Mouse (Mus musculus): ENCODE measurements around the gene Ugt1a5. TPM values are rescaled to one million over a fixed set of nuclear protein-coding genes. Genes with fewer than 3 reads are reported as not detected.

Gene Ugt1a5
- polyA plus RNA-seq, 1 experiment from 2014 or later = not detected

DNA sequence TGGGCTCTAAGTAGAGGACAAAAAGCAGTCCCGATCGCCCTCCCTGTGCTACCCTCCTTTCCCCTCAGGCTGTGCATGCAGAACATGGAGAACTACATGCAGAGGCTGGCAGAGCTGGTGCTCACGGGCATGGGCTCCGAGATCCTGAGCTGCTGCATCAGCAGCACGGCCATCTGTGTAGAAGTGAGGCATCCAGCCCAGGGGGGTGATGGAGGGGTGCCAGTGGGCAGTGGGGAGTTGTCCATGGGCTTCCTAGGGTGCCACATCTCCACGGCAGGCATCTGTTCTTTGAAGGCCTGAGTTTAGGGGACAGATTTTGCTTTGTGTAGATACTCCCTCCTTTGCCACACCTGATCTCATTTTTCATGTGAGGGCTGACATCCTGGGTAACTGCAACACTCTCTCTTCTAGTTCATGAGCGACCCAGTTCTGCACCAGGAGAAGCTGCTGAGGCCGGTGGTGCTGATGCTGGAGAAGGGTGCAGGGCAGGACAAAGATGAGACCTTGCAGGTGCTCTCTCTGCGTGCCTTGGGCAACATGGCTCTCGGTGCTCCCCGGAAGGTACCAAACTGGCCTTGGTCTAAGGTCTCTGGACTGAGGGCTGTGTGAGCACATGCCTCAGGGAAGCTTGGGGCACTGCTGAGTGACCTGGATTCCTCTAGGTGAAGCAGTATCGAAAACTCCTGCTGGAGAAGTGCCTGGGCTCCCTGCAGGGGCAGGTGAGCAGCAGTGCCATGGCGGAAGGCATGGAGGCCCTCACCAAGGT, 90.4 kb downstream of the Ugt1a5 start:
- Histone ChIP-seq H3K27ac (no peak overlapping the region), H3K27me3 (ENCODE audit: low read depth, poor library complexity, severe bottlenecking) (no peaks in the 10 kb centered on the region), H3K9me3 (replicated peaks) (peaks cover 80% of the 10 kb centered on the region), H3K4me3 (no peak overlapping the region), H3K36me3 (peaks cover 18% of the 10 kb centered on the region), H3K4me1 (no peaks in the 10 kb centered on the region)
- no peak for DNase-seq (ENCODE audit: low spot score)
- WGBS = 82% methylated on average over 13 of the region's 13 CpGs

DNA sequence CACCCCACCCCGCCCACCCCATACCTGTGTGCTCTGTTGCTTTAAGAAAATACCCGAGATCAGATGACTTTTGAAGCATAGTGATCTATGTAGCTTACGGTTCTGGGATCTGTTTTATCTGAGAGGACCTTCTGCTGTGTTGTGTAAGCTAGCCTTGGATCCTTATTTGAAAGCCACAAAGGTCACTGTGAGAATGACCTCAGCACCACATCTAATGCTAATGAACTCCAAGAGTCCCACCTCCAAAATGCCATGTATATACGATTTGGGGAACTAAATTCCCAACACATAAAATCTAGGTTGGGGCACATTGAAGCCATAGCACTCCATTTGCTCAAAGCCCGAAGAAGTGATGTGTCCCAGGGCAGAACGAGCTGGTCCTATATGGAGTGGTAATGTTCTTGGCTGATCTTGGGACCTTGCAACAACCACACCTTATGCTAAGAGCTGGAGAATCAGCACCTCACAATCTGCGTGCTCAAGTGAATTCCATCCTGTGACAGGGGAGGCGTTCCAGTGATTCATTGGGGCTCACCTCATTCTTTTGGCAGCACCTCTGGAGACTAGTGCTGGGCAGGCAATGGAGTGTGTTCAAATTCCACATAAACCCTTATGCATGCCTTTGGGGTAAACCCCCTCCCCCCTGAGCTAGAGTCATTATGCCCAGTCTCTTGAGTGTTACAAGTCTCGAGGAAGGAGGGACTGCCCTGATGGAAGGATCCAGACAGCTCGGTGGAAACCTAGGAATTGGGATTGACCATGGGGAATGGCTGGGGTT, 91.3 kb downstream of the Ugt1a5 start:
- Histone ChIP-seq H3K4me1 (no peaks in the 10 kb centered on the region), H3K4me3 (no peak overlapping the region), H3K36me3 (peaks cover 27% of the 10 kb centered on the region), H3K27me3 (ENCODE audit: low read depth, poor library complexity, severe bottlenecking) (no peaks in the 10 kb centered on the region), H3K27ac (no peak overlapping the region), H3K9me3 (replicated peaks) (peaks cover 80% of the 10 kb centered on the region)
- whole genome bisulfite sequencing = 81% methylated on average over 10 of the region's 10 CpGs
- no peak for DNase-seq (ENCODE audit: low spot score)

DNA sequence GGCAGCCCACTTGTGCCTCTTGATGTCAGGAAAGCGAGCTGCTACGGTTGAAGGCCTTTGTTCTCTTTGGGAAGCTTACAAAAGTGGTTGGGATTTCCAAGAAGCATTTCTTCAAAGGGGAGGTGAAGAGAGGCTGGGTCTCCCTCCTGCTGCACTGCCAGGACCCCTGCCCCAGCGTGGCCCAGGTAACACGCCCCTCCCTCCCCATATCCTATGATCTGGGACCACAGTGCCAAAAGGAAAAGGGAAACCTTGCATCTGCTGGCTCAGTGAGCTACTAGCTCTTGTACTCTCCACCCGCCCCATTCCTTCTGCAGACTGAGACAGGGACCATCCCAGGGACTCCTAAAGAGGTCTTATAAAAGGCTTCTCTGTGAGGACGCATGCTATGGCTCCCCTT, 91.9 kb downstream of the Ugt1a5 start:
- Histone ChIP-seq H3K27ac (no peak overlapping the region), H3K4me3 (no peak overlapping the region), H3K36me3 (peaks cover 33% of the 10 kb centered on the region), H3K27me3 (ENCODE audit: low read depth, poor library complexity, severe bottlenecking) (no peaks in the 10 kb centered on the region), H3K4me1 (no peaks in the 10 kb centered on the region), H3K9me3 (replicated peaks) (peaks cover 74% of the 10 kb centered on the region)
- 82% methylated on average over 6 of the region's 6 CpGs for WGBS
- DNase-seq (ENCODE audit: low spot score) = no peak

DNA sequence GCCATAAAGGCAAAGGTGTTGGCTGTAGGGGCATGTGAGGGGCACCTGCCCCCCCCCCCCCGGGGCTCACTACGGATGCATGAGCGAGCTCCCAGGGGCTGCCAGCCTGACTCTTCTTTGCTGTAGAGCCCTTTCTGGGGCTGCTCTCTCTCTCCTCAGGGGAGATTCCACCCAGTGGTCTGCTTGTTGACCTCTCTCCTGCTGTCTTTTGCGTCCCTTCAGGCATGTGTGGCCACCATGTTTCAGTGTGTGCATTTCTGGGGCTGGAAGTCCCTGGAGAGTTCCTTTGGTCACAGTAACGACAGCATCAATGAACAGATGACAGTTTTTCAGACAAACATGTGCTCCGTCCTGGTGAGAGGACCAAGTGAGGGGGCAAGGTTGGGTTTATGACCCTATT, 92.5 kb downstream of the Ugt1a5 start:
- no peak for DNase-seq (ENCODE audit: low spot score)
- Histone ChIP-seq H3K27me3 (ENCODE audit: low read depth, poor library complexity, severe bottlenecking) (no peaks in the 10 kb centered on the region), H3K4me3 (no peak overlapping the region), H3K4me1 (no peaks in the 10 kb centered on the region), H3K9me3 (replicated peaks) (peaks cover 68% of the 10 kb centered on the region), H3K36me3 (peaks cover 40% of the 10 kb centered on the region), H3K27ac (no peak overlapping the region)
- 71% methylated on average over 6 of the region's 6 CpGs for WGBS

DNA sequence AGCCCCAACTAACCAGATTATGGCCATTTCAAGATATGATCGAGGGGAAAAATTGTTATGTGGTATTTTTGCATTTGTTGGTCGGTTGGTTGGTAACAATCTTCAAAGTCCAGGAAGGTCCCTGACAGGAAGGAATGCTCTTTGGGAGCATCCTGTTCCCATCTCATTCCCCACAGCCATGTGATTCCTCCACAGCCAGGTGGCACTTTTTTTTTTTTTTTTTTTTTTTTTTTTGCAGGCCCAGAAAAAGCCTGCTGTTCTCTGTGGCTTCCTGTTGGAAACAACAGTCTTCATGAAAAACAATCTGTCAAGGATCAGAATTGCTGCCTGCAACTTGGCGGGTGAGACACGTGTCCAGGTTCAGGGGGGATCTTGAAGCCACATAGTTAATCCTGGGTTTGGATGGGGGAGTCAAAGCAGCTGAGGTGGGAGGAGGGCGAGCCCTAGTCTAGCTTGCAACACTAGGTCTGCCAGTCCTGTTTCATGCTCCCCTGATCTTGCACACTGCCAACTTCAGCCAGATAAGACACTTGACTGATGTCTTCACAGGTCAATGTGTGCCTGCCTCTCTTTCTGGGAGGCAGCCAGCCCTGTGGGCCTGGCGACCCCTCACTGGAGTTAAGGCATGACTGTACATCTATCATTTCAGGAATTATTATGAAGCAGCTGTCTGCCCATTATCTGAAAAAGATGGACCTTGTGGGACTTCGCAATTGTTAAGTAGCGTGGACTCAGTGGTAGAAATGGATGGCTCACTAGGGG, 93.2 kb downstream of the Ugt1a5 start:
- Histone ChIP-seq H3K27me3 (ENCODE audit: low read depth, poor library complexity, severe bottlenecking) (no peaks in the 10 kb centered on the region), H3K36me3 (peaks cover 47% of the 10 kb centered on the region), H3K9me3 (replicated peaks) (peaks cover 68% of the 10 kb centered on the region), H3K4me1 (no peaks in the 10 kb centered on the region), H3K4me3 (no peak overlapping the region), H3K27ac (no peak overlapping the region)
- WGBS = 80% methylated on average over 8 of the region's 8 CpGs
- DNase-seq (ENCODE audit: low spot score) = peak; percentile 68

DNA sequence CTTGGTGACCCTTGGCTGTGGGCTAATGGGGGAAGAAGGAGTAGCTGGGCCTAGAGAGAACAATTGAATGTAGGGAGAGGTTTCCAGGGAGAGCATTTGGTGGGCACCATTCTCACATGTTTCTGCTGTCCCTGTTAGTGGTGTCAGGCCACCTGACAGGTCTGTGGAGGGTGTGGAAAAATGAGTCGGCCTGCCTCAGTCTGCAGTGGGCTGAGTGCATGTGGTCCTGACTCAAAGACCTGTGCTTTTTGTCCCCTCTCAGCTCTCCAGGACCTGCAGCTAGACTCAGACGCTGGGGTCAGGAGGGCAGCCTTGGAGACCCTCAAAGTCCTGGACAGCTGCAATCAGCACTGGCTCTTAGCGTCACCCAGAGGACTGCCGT, 93.8 kb downstream of the Ugt1a5 start:
- Histone ChIP-seq H3K4me1 (no peaks in the 10 kb centered on the region), H3K27me3 (ENCODE audit: low read depth, poor library complexity, severe bottlenecking) (no peaks in the 10 kb centered on the region), H3K9me3 (replicated peaks) (peaks cover 63% of the 10 kb centered on the region), H3K4me3 (no peak overlapping the region), H3K27ac (no peak overlapping the region), H3K36me3 (peaks cover 53% of the 10 kb centered on the region)
- WGBS = 78% methylated on average over 4 of the region's 4 CpGs
- DNase-seq (ENCODE audit: low spot score) = no peak

DNA sequence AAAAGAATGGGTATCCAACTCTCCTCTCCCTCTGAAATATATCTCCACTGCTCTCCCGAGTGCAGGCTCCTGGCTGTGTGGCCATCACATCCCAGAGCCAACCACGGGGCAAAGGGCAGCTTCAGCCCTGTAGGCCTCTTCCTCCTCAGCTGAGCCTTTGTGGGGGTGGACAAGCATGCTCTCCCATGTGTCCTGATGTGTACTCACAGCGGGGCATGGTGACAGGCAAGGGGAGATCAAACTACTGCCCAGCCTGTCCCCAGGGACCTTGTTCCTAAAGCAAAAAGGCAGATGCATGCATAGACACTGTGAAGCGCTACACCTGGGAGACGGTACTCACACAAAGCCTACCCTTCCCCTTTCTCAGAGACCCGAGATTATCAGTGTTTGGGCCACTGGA, 94.3 kb downstream of the Ugt1a5 start:
- H3K27me3 ChIP-seq (ENCODE audit: low read depth, poor library complexity, severe bottlenecking) = no peaks in the 10 kb centered on the region
- H3K27ac ChIP-seq = no peak overlapping the region
- H3K36me3 ChIP-seq = peaks cover 58% of the 10 kb centered on the region
- no peaks in the 10 kb centered on the region for H3K4me1 ChIP-seq
- 86% methylated on average over 6 of the region's 6 CpGs for WGBS
- peaks cover 58% of the 10 kb centered on the region for H3K9me3 ChIP-seq (replicated peaks)
- no peak for DNase-seq (ENCODE audit: low spot score)
- H3K4me3 ChIP-seq = no peak overlapping the region

DNA sequence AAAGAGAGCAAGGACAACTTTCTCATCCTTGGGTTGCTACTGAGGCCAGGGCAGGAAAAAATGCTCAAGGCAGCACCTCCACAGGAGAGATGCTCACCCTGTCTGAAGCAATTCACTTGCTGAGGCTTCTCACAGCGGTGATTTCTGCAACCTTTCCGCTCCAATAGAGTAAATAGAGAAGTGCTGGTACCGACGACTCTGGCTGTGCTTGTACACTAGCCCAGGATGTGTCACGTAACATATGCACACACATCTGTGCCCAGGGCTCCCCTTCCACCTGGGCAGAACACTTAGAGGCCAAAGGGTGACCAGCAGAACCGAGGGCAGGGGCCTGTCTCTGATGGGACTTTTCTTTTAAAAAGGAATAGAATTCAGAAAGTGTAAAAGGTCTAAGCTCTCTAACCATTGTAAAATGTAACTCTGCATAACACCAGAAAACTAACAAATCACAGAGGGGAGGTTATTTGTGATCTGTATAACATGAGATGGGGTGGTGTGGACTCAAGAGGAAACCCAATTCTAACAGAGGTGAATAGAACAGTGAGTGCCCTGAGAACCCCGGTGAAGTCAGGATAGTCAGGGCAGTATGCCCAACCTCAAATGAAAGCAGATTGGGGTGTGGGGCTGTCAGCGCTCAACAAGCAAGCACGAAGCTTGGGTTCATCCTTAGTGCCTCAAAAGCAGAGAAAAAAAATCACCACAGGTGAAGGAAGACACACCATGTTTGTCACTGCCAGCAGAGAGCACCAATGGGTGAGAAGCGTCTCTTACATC, 95.0 kb downstream of the Ugt1a5 start:
- WGBS = 85% methylated on average over 10 of the region's 10 CpGs
- H3K36me3 ChIP-seq = peaks cover 64% of the 10 kb centered on the region
- H3K9me3 ChIP-seq (replicated peaks) = peaks cover 52% of the 10 kb centered on the region
- no peaks in the 10 kb centered on the region for H3K4me1 ChIP-seq
- H3K4me3 ChIP-seq = no peak overlapping the region
- no peaks in the 10 kb centered on the region for H3K27me3 ChIP-seq (ENCODE audit: low read depth, poor library complexity, severe bottlenecking)
- DNase-seq (ENCODE audit: low spot score) = no peak
- no peak overlapping the region for H3K27ac ChIP-seq

DNA sequence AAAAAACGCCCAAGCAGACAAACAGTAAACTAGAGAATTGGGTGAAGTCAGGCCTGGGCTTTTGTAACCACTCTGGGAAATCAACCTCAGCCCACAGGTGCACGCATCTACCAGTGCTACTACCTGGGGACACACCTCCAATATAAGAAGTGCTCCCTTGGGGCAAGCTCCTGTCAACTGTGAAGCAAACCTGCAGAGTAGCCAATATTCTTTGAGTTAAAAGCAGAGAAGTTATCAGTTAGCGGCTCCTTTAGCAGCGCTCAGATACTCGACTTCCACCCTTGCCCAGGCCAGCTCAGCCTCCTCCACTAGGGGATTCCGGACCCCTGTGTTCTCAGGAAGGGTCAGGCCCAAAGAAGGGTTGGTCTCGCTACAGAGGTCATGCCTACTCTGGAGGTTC, 95.9 kb downstream of the Ugt1a5 start:
- WGBS = 91% methylated on average over 7 of the region's 7 CpGs

DNA sequence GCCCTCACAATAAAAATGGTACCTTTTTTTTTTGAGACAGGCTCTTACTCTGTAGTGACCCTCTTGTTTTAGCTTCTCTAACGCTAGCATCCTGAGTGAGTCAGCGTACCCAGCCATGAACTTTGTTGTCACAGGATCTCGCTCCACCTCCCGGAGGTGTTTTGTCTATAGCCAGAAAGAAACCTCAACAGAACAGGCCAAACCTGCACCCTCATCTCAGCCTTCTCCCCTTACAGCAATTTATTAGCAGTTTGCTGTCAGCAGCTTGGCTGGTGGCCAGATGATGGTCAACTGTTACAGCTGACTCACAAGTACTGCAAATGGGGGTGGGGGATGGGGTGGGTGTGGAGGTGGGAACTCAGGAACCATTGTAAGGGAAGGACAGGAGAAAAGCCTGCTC, 96.4 kb downstream of the Ugt1a5 start:
- Histone ChIP-seq H3K36me3 (peaks cover 79% of the 10 kb centered on the region), H3K4me3 (no peak overlapping the region), H3K27me3 (ENCODE audit: low read depth, poor library complexity, severe bottlenecking) (no peaks in the 10 kb centered on the region), H3K27ac (no peak overlapping the region), H3K4me1 (no peaks in the 10 kb centered on the region), H3K9me3 (replicated peaks) (peaks cover 43% of the 10 kb centered on the region)
- 91% methylated on average over 4 of the region's 4 CpGs for WGBS
- peak; percentile 65 for DNase-seq (ENCODE audit: low spot score)

More for the DNA sequence above, 95.9 kb downstream of the Ugt1a5 start:
- H3K4me3 ChIP-seq = no peak overlapping the region
- H3K27me3 ChIP-seq (ENCODE audit: low read depth, poor library complexity, severe bottlenecking) = no peaks in the 10 kb centered on the region
- H3K9me3 ChIP-seq (replicated peaks) = peaks cover 45% of the 10 kb centered on the region
- no peak for DNase-seq (ENCODE audit: low spot score)
- no peaks in the 10 kb centered on the region for H3K4me1 ChIP-seq
- H3K36me3 ChIP-seq = peaks cover 73% of the 10 kb centered on the region
- H3K27ac ChIP-seq = no peak overlapping the region

DNA sequence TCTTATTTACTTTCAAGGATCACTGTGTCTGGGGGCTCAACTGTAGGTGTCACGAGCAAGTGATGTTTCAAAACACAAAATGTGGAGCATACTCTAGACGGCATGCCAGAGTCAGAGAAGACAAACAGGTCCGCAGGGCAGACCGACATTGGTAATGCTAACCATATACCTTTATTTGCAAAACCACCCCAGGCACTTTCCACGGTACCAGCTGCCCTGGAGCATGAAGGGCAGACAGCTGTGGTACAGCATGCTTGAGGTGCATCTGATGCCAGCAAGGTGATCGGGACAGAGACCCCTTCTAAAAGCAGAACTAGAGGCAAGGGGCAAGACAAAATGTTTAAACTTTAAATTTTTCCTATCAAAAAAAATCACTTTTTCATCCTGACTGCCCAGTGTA, 97.1 kb downstream of the Ugt1a5 start:
- peaks cover 86% of the 10 kb centered on the region for H3K36me3 ChIP-seq
- WGBS = 78% methylated on average over 6 of the region's 6 CpGs
- no peak overlapping the region for H3K4me3 ChIP-seq
- H3K27ac ChIP-seq = no peak overlapping the region
- DNase-seq (ENCODE audit: low spot score) = no peak
- H3K9me3 ChIP-seq (replicated peaks) = peaks cover 38% of the 10 kb centered on the region
- H3K4me1 ChIP-seq = no peaks in the 10 kb centered on the region
- H3K27me3 ChIP-seq (ENCODE audit: low read depth, poor library complexity, severe bottlenecking) = no peaks in the 10 kb centered on the region

DNA sequence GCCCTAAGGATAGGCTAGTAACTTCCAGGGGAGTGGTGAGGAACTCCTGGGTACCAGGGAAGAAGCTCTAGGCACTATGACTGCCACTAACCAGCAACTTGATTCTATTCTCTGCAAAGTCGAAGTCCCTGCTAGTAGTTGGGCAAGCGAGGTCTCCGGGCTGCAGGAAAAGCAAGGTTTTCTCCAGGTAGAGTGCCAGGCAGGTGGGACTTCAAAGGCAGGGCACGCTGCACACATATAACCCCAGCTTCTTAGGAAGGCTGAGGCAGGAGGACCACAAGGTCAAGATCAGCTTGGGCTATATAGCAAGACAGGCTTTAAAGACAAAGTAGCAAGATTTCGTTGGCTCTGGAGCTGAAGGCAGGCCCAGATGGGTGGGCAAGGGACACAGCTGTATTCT, 98.0 kb downstream of the Ugt1a5 start:
- Histone ChIP-seq H3K4me3 (no peak overlapping the region), H3K4me1 (no peaks in the 10 kb centered on the region), H3K27me3 (ENCODE audit: low read depth, poor library complexity, severe bottlenecking) (no peaks in the 10 kb centered on the region), H3K9me3 (replicated peaks) (peaks cover 32% of the 10 kb centered on the region; the same call in 1 of the 2 replicates), H3K36me3 (peaks cover 94% of the 10 kb centered on the region), H3K27ac (no peak overlapping the region)
- WGBS = 91% methylated on average over 5 of the region's 5 CpGs
- no peak for DNase-seq (ENCODE audit: low spot score)
